Mouse (Mus musculus): ENCODE data around the gene Pcbp4.

Gene Pcbp4

DNA sequence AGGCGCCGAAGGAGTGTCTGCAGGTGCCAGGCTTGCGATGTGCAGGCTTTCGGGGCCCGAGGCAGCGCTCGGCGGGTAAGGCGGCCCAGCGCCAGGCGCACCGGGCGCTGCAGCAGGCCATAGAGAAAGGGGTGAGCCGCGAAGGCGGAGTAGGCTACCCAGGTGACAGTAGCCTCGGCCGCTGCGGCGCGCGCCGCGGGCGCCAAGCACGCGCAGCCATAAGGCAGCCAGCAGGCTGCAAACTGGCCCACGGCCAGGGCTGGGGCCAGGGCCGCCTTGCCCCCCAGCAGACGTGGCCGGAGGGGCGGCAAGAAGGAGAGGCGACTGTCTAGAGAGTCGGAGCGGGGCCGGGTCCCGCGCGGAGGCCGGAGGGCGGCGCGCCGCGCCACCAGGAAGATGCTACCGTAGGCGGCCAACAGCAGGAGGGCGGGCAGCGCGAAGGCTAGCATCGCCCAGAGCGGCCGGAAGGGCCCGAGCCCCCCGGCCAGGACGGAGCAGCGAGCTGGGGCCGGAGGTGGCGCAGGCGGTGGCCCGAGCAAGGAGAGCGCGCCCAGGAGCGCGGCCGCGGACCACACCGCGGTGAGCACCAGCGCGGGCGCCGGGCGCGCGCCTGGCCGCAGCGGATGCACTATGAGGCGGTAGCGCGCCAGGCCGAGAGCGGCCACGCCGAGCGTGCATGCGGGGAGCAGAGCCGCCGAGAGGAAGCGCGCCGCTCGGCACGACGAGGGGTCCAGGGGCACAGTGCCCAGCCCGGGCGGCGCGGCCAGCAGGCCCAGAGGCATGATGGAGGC lies 11.9 kb downstream of the Pcbp4 start:
- peak; percentile 91 for DNase-seq

DNA sequence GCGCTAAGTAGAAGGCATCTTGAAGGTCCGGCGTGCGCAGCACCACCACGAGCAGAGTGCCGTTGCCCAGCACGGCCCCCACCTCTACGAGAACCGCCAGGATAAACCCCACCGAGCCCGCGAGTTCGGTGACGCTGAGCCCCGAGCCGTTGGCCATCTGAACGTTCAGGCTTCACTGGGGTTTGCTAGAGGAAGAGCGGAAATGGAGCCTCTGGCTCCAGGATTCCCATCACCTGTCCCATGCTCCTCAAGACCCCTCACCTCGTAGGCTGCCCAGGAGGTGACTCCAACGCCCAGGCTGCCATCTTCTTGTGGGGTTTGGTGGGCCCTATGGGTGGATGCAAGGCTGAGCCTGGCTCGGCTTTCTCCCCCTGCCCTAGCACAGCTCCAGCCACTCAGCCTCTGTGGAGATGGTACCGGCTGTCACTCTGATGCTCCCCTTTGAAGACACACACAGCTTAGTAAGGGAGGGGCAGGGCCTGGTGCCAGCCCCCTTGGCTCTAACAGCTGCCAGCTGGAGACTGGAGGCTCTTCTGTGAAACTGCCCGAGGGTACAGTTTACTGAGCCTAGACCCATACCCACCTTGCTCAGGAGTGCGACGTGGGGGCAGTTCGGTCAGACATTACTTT lies 12.6 kb downstream of the Pcbp4 start, which contains the start of gene Gpr62:
Gene Gpr62 (minus strand): TSS at position 368 of the 630 bp plus-strand sequence.
- DNase-seq = no peak

DNA sequence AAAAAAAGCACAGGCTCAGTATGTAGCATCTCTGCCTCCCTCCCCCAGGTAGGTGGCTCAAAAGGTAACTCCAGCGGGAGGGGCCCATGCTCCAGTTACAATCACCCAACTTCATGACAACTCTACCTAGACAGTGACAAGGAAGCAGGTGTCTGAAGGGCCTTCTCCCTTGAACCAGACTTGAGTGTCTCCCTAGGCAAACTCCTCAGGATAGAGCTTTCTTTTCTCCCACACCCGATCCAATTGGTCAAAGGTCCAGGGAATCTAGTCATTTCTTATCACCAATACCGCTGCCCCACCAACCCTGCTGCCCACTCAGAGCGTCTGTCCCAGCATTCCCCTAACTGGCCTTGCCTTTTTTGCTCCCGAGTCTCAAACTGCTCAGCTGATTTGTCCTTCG lies 13.6 kb downstream of the Pcbp4 start:
- DNase-seq = no peak

DNA sequence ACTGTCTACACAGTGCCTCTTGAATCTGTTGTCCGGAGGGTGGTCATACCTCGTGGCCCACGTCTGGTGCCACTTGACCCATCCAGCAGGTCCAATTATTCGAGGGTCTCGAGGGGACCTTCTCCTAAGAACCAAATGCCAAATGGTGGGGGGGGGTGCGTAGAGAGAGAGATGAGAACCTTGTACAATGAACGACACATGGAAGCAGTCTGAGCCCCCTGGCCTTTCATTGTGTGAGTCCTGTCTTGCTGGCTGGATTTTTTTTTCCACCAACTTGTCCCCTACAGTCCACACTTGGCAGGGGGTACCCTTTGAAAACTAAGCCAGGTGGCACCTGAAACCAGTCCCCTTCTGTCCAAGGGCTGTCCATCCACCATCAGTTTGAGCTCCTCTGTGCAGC lies 14.7 kb downstream of the Pcbp4 start:
- no peak for DNase-seq

DNA sequence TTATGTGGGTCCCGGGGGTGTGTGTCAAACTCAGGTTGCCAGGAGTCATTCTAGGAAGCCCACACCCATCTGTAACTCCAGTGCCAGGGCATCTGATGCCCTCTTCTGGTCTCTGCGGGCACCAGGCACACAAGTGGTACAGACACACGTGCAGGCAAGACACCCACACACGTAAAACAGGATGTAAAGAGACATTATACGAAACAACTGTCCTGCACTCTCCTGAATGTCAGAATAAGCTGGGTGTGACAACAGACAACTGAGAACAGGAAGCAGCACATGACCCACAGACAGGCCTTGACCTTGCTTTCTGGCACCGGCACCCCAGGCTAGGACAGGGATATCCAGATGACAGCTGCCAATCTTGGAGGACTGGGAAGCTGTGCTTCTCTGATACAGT lies 16.2 kb downstream of the Pcbp4 start:
- DNase-seq = no peak

DNA sequence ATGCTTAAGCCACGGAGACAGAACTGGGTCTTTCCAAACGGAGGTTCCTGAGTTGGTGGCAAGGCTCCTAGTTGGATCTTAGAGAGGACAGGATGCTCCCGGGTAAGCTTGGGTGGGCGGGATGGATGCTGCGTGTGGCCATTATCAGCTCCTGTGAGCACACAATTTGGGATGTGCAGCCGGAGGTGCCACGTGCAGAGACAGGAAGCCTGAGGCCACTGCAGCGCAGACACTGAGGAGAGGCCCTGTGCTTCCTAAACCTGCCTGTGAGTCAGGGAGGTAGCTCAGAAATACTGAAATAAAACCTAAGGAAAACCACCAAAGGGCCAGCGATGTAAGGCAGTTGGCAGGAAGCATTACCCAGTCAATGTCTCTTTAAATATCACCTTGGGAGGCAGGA lies 16.7 kb downstream of the Pcbp4 start:
- DNase-seq = no peak

DNA sequence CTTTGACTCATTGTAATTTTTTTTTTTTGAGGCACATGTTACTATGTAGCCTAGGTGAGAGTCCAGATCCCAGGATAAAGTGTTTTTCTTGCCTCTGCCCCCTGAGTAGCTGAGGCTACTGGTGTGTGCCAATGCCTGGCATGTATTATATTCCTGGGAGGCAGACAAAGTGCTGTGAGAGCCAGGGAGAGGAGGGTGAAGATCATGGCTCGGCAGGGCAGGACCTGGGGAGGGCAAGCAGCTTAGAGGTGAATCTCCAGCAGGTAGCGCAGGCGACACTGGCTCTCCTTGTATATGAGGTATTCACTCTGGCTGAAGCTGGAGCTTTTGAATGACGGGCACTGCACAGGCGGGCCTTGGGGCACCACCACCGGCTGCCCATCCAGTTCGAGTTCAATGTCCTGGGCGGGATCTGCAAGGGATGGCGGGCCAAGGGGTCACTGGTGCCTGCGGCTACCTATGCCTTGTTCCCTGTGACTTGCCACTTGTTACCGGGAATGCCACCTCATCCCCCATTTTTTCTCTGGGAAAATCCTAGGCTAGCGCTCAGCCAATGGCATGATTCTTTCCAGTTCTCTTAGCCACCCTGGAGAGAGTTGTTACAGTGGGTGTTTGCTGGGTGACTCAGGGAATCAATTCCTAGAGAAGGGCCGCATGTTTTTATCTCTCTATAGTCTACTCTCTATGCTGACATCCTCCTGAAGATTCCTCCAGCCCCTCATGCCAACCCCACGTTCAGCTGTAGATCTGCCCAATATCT lies 18.1 kb downstream of the Pcbp4 start:
- DNase-seq = no peak

DNA sequence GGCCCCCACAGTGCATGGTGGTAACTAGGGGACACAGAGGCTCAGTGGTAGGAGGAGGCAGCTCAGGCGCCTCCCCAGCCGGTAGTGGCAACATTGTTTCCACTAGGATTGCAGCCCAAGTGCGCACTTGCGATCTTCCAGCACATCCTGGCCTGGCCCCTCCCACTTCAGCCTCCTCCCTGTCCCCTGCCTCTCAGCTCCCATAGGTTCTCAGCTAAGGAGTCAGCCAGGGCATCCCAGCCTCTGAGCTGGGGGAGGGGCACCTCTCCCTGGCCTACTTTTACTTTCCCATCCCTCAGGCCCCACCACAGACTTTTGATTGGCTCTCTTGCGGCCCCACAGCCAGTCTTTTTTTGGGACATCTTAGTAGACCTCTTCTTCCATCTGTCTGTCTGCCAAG lies 18.8 kb downstream of the Pcbp4 start:
- DNase-seq = peak; percentile 63

DNA sequence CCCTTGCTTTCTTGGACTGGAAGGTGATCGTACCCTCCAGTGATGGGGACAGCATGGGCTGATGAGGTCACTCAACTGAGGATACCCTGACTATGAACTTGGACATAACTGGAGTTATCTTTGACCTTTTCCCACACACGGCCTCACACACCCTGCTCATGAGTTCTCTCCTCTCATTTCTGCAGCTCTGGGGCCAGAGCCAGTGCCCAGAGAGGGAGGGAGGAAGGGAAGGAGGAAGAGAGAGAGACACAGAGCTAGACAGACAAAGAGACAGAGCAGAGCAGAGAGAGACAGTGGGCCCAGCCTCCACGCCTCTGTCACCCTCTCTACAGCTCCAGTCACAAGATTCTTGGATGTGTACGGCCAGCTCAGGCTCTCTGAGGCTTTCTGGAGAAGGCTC lies 19.2 kb downstream of the Pcbp4 start:
- no peak for DNase-seq

DNA sequence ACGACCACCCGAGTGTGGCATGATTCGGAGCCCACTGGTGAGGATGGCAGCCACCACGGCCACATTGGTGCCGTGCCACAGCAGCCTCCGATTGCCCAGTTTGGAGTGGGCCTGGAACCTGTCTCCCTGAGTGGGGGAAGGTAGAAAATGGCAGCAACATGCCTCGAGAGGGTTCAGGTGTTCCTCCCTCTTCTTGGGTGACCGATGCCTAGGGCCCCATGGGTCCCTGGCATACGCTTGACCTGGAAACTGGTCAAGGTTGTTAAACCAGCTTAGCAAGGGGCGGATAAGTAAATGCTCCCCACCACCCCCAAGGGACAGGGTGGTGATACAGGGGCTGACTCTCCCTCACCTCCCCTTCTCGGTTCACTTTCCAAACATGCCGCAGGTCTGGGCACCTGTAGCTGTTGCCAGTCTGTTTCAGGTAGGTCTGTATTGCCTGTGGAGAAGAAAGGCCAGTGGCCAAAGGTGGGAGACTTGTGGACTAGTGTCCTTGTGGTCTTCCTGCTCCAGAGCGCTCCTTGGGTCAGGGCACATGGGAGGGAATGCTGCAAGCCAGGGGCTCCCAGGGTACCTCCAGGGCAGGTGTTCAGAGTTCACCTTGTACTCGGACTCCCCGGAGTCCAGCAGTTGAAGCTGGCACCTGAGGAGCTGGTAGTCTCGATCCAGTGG lies 20.1 kb downstream of the Pcbp4 start:
- DNase-seq = no peak

DNA sequence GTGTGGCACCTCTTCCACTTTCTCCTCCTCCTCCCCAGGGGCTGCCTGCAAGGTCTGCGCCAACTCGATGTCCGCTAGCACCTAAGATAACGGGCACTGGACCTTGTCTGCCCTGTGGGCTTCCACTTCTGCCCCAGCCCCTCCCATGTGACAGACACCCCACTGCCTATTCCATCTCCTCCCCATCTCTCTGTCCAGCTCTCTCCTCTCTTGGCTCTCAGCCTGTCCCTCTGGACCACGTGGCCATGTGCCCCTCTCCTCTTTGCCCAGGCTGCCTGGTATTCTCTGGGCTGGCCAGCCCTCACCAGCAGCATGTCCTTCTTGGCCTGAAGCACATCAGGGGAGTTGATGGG lies 20.6 kb downstream of the Pcbp4 start:
- no peak for DNase-seq

DNA sequence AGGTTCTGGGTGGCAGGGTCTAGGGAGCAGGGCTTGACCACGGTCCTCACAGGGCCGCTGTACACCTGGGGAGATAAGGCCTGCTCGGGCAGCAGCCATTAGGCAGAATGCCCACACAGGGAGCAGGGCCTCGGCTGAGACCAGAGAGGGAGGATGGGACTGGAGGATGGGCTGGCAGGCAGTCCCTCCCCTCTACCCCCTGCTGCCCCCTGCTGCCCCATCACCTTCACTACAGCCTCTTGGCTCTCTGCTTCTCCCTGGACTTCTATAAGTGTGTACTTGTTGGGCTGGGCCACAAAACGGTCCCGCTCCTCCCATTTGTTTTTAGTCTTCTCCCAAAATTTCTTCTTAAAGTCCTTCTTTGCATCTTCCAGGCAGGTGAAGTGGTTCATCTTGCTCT lies 21.4 kb downstream of the Pcbp4 start:
- peak; percentile 79 for DNase-seq

DNA sequence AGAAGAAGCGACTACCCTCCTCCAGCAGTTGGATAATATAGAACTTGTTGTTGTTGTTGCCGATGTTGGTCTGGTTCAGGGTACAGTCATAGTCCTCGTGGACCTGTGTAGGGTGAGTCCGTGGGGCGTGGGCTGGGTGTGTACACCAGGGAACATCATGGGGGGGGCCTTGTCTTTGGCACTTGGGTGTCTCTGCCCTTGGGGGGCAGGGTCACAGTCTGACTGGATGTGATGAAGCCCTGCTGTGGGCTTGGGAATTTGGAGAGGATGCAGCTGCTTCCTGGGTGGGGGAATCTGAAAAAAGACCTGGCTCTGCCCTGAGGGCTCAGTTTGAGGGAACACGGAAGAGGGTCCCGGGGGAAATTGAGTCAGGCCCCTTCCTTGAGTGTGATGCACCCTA lies 22.0 kb downstream of the Pcbp4 start:
- no peak for DNase-seq

DNA sequence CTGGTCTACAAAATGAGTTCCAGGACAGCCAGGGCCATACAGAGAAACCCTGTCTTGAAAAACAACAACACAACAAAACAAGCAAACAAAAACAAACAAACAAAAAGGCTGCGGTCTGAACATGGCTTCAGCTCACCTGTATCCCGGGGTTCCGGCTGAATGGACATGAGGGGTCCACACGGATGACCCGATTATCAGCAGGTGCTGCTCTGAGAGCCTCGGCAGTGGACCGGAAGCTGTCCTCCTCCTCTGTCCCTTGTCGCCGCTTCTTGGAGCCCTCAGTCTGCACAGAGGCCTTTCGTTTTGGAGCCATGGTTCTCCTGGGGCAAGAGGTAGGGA lies 22.5 kb downstream of the Pcbp4 start, which contains the start of gene Rrp9:
Gene Rrp9 (plus strand): TSS at position 301 of the 339 bp plus-strand sequence.
- no peak for DNase-seq

DNA sequence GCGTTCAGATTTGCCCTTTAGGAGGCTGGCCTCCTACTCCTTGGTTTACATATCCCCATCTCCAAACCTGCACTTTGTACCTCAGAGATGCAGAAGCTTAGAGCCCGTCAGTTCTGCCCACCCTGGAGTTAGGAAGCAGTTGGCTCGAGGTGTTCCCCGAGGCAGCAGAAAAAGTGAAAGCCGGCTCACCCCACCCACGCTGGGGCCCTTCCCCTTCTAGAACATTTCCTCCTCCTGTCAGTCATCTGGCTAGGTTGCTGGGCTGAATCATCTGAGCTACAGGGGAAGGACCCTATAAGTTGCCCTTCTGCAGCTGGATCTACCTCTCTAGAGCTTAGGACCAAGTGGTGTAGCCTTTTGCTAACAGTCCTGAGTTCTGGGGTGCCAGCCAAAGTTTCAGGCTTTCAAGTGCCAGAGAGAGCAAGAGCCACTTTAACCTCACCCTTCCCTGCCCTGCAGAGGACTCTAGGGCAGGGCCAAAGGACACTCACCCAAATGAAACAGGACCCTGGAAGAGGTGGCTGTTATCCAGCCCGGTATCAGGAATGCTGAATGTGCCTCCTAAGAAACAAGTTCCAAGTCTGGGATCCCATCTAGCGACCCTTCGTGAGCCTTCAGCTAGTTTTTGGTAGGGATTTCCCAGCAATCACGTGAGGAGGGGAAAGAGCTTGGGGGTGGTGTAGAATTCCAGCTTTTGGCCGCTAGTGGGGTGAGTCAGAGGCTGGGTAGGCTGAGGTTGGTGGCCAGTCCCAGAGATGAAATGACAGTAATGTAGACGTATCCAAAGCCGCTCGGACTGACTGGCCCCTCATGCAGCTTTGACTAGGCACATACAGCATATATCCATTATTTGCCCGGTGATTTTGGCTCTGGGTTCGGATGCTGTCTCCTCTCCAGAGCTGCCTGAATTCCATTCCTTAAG lies 23.2 kb downstream of the Pcbp4 start:
- DNase-seq = no peak

DNA sequence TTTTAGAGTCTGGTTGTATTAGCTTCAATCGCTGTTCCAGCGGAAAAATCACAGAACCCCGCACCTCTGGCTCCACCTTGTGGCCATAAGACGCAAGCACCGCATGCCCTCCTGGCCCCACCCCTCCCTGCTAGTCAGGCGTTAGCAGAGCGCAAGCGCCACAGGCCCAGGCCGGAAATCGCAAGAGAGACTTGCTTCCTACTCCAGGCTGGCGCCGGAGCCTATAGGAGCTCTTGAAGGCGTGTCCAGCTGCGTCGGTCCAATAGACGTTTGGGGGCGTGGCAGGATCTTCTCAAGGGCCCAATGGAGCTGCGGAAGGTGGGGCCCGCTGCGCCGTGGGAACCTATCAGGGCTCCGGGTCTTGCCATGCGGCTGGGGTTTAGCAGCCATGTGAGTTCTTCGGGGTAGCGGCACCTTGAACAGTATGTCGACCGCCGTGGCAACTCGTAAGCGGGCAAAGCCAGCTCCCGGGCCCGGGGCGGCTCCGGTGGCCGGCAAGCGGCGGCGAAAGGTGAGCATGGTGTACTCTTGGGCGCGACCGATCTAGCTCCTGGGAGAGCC lies 23.9 kb downstream of the Pcbp4 start, which contains the start of gene Parp3:
Gene Parp3 (minus strand): TSS at position 26 of the 561 bp plus-strand sequence.
- peak; percentile 100 for DNase-seq

DNA sequence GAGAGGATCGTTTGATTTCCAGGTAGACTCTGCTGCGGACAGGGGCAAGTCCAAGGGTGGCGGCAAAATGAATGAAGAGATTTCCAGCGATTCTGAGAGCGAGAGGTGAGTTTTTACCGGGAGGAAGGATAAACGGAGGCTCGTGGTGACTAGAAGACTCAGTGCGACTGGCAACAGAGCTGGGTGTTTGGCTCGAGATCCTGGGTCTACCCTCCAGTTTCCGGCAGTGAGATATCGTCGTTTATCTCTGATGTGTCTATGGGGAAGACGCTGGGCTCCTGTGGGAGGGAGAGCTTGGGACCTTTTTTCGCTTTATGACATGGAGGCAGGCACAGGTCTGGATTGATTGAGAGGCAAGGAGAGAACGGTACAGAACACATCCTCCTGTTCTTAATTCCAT lies 24.6 kb downstream of the Pcbp4 start:
- no peak for DNase-seq

DNA sequence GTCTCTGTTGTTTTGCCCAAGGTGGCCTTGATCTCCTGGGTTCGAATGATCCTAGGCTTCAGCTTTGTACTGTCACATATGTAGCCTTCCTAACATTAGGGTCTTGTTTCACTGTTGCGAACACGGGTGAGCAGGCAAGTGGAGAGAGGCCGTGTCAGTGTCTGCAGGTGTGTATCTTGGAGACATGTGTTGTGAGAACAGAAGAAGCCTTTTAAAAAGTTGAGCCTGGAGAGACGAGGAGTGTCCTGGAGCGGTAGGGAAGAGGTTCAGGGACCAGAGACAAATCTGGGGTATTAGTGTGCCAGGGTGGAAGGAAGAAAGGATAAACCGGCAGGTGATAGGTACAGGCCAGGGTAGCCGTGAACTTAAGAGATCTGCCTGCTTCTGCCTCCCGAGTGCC lies 25.0 kb downstream of the Pcbp4 start:
- DNase-seq = no peak

DNA sequence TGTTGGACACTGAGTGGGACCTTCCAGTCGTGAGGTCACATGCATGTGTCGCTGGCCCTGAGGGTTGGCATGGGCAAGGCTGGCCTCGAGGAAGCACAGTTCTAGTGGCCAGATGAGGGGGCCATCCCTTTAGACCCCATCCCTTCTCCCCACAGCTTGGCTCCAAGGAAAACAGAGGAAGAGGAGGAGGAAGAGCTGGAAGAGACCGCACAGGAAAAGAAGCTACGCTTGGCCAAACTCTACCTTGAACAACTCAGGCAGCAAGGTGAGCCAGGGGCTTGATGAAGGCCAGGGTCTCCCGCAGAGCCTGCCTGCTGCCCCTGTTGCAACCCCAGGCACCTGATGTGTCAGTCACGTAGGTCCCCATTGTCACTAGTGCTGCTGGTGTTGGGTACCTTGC lies 27.4 kb downstream of the Pcbp4 start:
- no peak for DNase-seq

DNA sequence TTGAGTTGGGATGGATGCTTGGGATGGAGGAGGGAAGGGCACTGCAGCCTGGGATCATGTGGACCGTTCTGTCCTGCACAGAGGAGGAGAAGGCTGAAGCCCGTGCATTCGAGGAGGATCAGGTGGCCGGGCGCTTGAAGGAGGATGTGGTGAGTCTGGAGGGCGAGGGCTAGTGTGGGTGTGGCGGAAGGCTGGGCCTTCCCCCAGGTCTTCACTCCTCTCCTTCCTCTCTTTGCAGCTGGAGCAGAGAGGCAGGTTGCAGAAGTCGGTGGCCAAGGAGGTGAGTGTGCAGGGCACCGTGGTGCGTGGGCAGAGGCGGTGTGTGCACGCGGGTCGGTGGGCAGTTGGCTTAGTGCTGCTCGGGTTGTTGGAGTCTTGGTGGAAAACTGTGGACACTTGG lies 28.0 kb downstream of the Pcbp4 start:
- DNase-seq = no peak

DNA sequence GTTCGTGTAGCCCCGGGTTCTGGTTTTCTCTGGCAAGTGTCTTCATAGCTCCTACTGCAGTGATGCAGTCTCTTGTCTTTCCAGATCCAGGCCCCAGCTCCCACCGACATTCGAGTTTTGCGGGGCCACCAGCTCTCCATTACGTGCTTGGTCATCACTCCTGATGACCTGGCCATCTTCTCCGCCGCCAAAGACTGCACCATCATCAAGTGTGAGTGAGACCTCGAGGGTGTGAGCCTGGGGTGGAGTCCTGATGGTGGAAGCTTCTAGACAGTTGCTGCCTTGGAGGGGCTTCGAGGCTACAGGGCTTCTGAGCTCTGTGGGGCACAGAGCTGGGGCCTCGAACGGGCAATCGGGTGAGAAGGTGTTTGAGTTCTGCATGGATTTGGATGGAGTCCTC lies 28.6 kb downstream of the Pcbp4 start:
- DNase-seq = no peak

DNA sequence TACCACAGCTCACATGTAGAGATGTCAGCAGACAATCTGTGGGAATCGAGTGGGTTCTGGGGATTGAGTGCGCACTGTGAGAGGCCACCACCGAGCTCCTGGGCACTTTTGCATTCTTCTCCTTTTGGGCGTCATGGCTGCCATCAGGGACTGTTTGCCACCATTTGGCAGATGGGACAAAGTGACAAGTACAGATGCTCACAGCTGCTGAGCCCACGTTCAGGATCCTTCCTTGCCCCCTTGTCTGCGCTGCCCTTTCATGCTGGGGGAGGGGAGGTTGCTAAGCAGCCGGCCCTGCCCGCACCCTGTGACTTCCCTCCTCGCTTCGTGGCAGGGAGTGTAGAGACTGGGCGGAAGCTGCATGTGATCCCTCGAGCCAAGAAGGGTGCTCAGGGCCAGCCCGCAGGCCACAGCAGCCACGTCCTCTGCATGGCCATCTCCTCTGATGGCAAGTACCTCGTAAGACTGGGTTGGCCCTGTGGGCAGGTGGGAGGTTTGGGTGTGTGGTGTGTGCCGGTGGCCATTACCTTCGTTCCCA lies 29.6 kb downstream of the Pcbp4 start:
- DNase-seq = no peak
